Mouse (Mus musculus) lung, postnatal 0 days (tissue): ENCODE results near the gene Adam19. TPM values are rescaled to one million over a fixed set of nuclear protein-coding genes. Genes with fewer than 3 reads are reported as not detected.

ENCODE experiments used
- ATAC-seq: fragments of 200-750 bp; cut with Nextera tagmentation; 2 replicates; pipeline ENCODE4 v1.8.0; 2017; ENCODE audit warnings: moderate library complexity
- DNase-seq: peaks from one replicate; pipeline ENCODE4 v3.0.0-alpha.2; 2016; ENCODE audit warnings: low spot score
- H3K27ac ChIP-seq: fragments of 300-500 bp; sonication (generic); 2 replicates; pipeline ENCODE4 v1.5.1; 2014; ENCODE audit warnings: antibody characterized with exemption, mild to moderate bottlenecking, low read length, mixed read lengths
- H3K27me3 ChIP-seq: fragments of 300-500 bp; sonication (generic); replicated peaks from 2 replicates; pipeline ENCODE4 v1.6.1; 2014; ENCODE audit warnings: low read length, mixed read lengths; ENCODE audit not compliant: insufficient read depth
- H3K36me3 ChIP-seq: fragments of 300-500 bp; sonication (generic); 2 replicates; pipeline ENCODE4 v1.6.1; 2014; ENCODE audit warnings: low read length, mixed read lengths; ENCODE audit not compliant: insufficient read depth
- H3K4me1 ChIP-seq: fragments of 300-500 bp; sonication (generic); 2 replicates; pipeline ENCODE4 v1.6.1; 2014; ENCODE audit warnings: antibody characterized with exemption, low read depth, low read length, mixed read lengths; ENCODE audit not compliant: insufficient read depth
- H3K4me2 ChIP-seq: fragments of 300-500 bp; sonication (generic); replicated peaks from 2 replicates; pipeline ENCODE4 v1.6.1; 2014; ENCODE audit warnings: low read depth, mild to moderate bottlenecking, low read length, moderate library complexity, mixed read lengths
- H3K4me3 ChIP-seq: fragments of 300-500 bp; sonication (generic); 2 replicates; pipeline ENCODE4 v1.5.1; 2014; ENCODE audit warnings: low read depth, low read length
- H3K9ac ChIP-seq: fragments of 300-500 bp; sonication (generic); replicated peaks from 2 replicates; pipeline ENCODE4 v1.6.1; 2014; ENCODE audit warnings: low read depth, mild to moderate bottlenecking
- H3K9me3 ChIP-seq: fragments of 300-500 bp; sonication (generic); 2 replicates; pipeline ENCODE4 v1.6.1; 2016; ENCODE audit warnings: low read length, mixed read lengths
- CTCF ChIP-seq: IDR thresholded peaks from 2 replicates; pipeline ENCODE4 v1.5.1; 2016; ENCODE audit warnings: antibody characterized with exemption, mild to moderate bottlenecking
- EP300 ChIP-seq: IDR thresholded peaks from 2 replicates; pipeline ENCODE4 v1.6.1; 2016; ENCODE audit warnings: antibody characterized with exemption, mild to moderate bottlenecking, control low read depth
- WGBS: fragments of 180-500 bp; shearing (Covaris S2); extraction: QIAGEN DNeasy Blood & Tissue Kit; methylation state at CpG from one replicate; pipeline ENCODE4 v1.1.7; 2014; 5-methylcytosine and 5-hydroxymethylcytosine counted together
- polyA plus RNA-seq: library from polyadenylated mRNA; unstranded; fragments of >200 nt; fragmentation: Nextera tagmentation; extraction: Ambion mirVana; gene quantifications from 2 replicates; pipeline ENCODE4 v1.2.1, GENCODE M21; 2015

Adam19 gene
- polyA plus RNA-seq, 1 experiment from 2014 or later, result 11.4 TPM

GRCm38 (mm10) chr11:46107046-46107445 is 51.3 kb downstream of the Adam19 start:
- H3K36me3 ChIP-seq, result 0 out of 2 replicates have a peak, but pooled peaks cover 4% of the 10 kb centered on the region
- no peak overlapping the region for H3K4me3 ChIP-seq
- WGBS, result 100% methylated on average over 1 of the region's 1 CpGs
- DNase-seq (no peak), ATAC-seq (no peak)
- H3K4me1 ChIP-seq, result no peaks in the 10 kb centered on the region
- TF ChIP-seq CTCF (no peak), EP300 (no peak)
- no peaks in the 10 kb centered on the region for H3K27me3 ChIP-seq
- H3K9me3 ChIP-seq, result no peaks in the 10 kb centered on the region
- H3K9ac ChIP-seq, result no peak overlapping the region
- H3K27ac ChIP-seq, result no peak overlapping the region
- H3K4me2 ChIP-seq, result no peak overlapping the region

DNA sequence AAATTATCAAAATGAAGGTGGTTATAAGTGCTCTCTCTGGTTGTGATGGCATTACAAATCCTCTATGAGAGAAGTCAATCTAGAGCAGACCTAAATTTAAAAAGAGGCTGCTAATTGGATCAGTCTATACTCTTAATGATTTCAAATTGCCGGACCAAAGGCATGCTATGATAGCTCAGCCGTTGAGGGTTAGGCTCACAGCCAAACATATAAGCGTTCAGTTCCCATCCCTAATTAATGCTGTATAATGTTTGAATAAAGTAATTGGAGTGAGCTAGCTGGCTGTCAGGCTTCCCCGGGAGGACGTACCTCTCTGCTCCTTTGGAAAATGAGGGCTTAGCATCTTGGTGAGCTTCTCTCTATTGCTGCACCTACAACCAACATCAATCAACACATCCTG is 53.4 kb downstream of the Adam19 start:
- 81% methylated on average over 5 of the region's 5 CpGs for whole genome bisulfite sequencing
- DNase-seq (no peak), ATAC-seq (no peak)
- Histone ChIP-seq H3K27ac (no peak overlapping the region), H3K27me3 (no peaks in the 10 kb centered on the region), H3K9me3 (no peaks in the 10 kb centered on the region), H3K4me1 (no peaks in the 10 kb centered on the region), H3K9ac (no peak overlapping the region), H3K4me2 (no peak overlapping the region), H3K36me3 (no peaks in the 10 kb centered on the region), H3K4me3 (no peak overlapping the region)
- TF ChIP-seq EP300 (no peak), CTCF (no peak)

DNA sequence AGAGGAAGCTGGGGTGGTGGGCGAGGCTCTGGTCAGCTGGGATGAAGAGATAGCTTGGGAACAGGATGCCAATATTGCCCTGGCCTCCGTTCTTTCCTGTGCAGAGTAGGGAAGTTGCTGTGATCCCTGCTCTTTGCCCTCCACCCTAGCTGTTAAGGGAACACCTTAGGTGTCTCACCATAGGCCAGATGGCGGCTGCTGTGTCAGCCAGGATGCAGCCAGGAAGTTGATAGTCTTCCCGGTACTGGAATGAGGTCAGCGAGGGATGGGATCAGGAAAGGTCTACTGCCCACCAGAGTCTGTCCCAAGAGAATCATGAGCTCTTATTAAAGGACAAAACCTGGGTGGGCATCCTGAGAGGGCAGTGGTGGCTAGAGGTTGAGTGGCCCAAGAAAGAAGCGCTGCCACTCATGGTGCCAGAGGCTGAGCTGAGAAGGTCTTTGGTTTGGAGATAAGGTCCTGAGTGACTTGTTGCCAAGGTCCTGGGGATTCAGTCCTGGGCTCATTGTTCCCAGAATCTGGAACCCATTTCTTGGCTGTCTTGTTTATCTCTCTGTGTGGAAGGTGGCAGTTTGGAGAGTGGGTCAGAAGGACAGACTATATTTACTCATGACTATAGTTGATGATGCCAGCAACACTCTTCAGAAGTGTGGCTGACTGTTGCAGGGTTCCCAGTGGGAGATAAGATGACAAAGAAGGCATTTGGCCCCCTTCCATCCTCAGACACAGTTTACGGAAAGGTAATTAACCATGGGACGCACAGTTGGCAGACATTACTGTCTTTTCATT is 54.6 kb downstream of the Adam19 start:
- WGBS, result 53% methylated on average over 8 of the region's 8 CpGs
- no peak overlapping the region for H3K4me3 ChIP-seq
- no peaks in the 10 kb centered on the region for H3K36me3 ChIP-seq
- ATAC-seq (peak; percentile 46), DNase-seq (peak; percentile 43)
- H3K4me2 ChIP-seq, result no peak overlapping the region
- peaks cover 9% of the 10 kb centered on the region; the same call in 1 of the 2 replicates for H3K4me1 ChIP-seq
- no peaks in the 10 kb centered on the region for H3K27me3 ChIP-seq
- no peak overlapping the region for H3K27ac ChIP-seq
- no peaks in the 10 kb centered on the region for H3K9me3 ChIP-seq
- no peak overlapping the region for H3K9ac ChIP-seq
- TF ChIP-seq EP300 (peak; percentile 50; the same call in 1 of the 2 replicates), CTCF (no peak)

- DNase-seq (no peak), ATAC-seq (no peak)
- Histone ChIP-seq H3K4me3 (no peak overlapping the region), H3K27me3 (no peaks in the 10 kb centered on the region), H3K4me1 (peaks cover 9% of the 10 kb centered on the region; the same call in 1 of the 2 replicates), H3K9ac (no peak overlapping the region), H3K27ac (no peak overlapping the region), H3K4me2 (no peak overlapping the region), H3K36me3 (no peaks in the 10 kb centered on the region), H3K9me3 (no peaks in the 10 kb centered on the region)
- TF ChIP-seq EP300 (no peak), CTCF (no peak)
- WGBS, result 70% methylated on average over 1 of the region's 1 CpGs
These were observed 55.1 kb downstream of the Adam19 start for GRCm38 (mm10) chr11:46110945-46111287.

- DNase-seq, result no peak
- 61% methylated on average over 3 of the region's 3 CpGs for WGBS
- no peak overlapping the region for H3K27ac ChIP-seq
These were observed 57.4 kb downstream of the Adam19 start for GRCm38 (mm10) chr11:46113211-46113610.

GRCm38 (mm10) chr11:46114221-46114620 is 58.4 kb downstream of the Adam19 start:
- no peaks in the 10 kb centered on the region for H3K27me3 ChIP-seq
- H3K9me3 ChIP-seq, result no peaks in the 10 kb centered on the region
- no peak overlapping the region for H3K4me2 ChIP-seq
- peak overlapping the region; percentile 73; the same call in 1 of the 2 replicates for H3K27ac ChIP-seq
- H3K4me1 ChIP-seq, result peaks cover 9% of the 10 kb centered on the region; the same call in 1 of the 2 replicates
- DNase-seq (no peak), ATAC-seq (no peak)
- no peak for TF ChIP-seq EP300
- no peak for TF ChIP-seq CTCF
- 84% methylated on average over 7 of the region's 7 CpGs for WGBS
- H3K36me3 ChIP-seq, result no peaks in the 10 kb centered on the region
- H3K9ac ChIP-seq, result no peak overlapping the region
- no peak overlapping the region for H3K4me3 ChIP-seq

More at GRCm38 (mm10) chr11:46113211-46113610, 57.4 kb downstream of the Adam19 start:
- H3K36me3 ChIP-seq, result no peaks in the 10 kb centered on the region
- TF ChIP-seq CTCF, result no peak
- TF ChIP-seq EP300, result no peak
- H3K4me1 ChIP-seq, result peaks cover 9% of the 10 kb centered on the region; the same call in 1 of the 2 replicates
- H3K9me3 ChIP-seq, result no peaks in the 10 kb centered on the region
- no peak overlapping the region for H3K4me2 ChIP-seq
- no peak overlapping the region for H3K4me3 ChIP-seq
- ATAC-seq, result no peak
- H3K9ac ChIP-seq, result no peak overlapping the region
- H3K27me3 ChIP-seq, result no peaks in the 10 kb centered on the region
